Mouse (Mus musculus): ENCODE measurements around the gene Tmem100. TPM values are rescaled to one million over a fixed set of nuclear protein-coding genes. Genes with fewer than 3 reads are reported as not detected.

Tmem100 gene
- polyA plus RNA-seq (2015; fragmentation: Illumina TruSeq; extraction: RNeasy Lipid Tissue Mini Kit (QIAGEN cat#74804); ENCODE audit: insufficient read depth, low read depth, low replicate concordance): 6.5 TPM

GRCm38 (mm10) chr11:90029841-90030398, at the start of gene Tmem100:
Gene Tmem100, plus strand, starts transcription at chr11:90030348.

GRCm38 (mm10) chr11:90002231-90002986, 27.7 kb upstream of the Tmem100 start, which contains the start of gene Pctp:
Gene Pctp, minus strand, starts transcription at chr11:90002894.

Other genes with a start within 250 kb of the Tmem100 start
- gene Pctp, start 27.5 kb upstream of the Tmem100 start, polyA plus RNA-seq (2015; fragmentation: Illumina TruSeq; extraction: RNeasy Lipid Tissue Mini Kit (QIAGEN cat#74804); ENCODE audit: insufficient read depth, low read depth, low replicate concordance): 0.59 TPM
- not detected for gene Gm45716, start 157.3 kb downstream of the Tmem100 start, polyA plus RNA-seq (2015; fragmentation: Illumina TruSeq; extraction: RNeasy Lipid Tissue Mini Kit (QIAGEN cat#74804); ENCODE audit: insufficient read depth, low read depth, low replicate concordance)
- 6.2 TPM for gene Mmd, start 219.1 kb downstream of the Tmem100 start, polyA plus RNA-seq (2015; fragmentation: Illumina TruSeq; extraction: RNeasy Lipid Tissue Mini Kit (QIAGEN cat#74804); ENCODE audit: insufficient read depth, low read depth, low replicate concordance)